Mouse (Mus musculus) neural tube, embryonic 15.5 days (tissue): Measurements from ENCODE around the gene Serpina3k. TPM values are rescaled to one million over a fixed set of nuclear protein-coding genes. Genes with fewer than 3 reads are reported as not detected.
"Not testable (repeated sequence)": the region's sequence is repeated elsewhere in the genome, so short reads cannot be mapped to it uniquely, and the experiment has no call there.

Experiments
- ATAC-seq: fragments of 200-750 bp; cut with Nextera tagmentation; 2 replicates; pipeline ENCODE4 v1.8.0; 2017; ENCODE audit warnings: mild to moderate bottlenecking, moderate TSS enrichment, moderate library complexity; ENCODE audit not compliant: low FRiP score
- H3K27ac ChIP-seq: fragments of 300-500 bp; sonication (generic); replicated peaks from 2 replicates; pipeline ENCODE4 v1.5.1; 2015; ENCODE audit warnings: mild to moderate bottlenecking, inconsistent platforms
- H3K27me3 ChIP-seq: fragments of 300-500 bp; sonication (generic); replicated peaks from 2 replicates; pipeline ENCODE4 v1.6.1; 2015; ENCODE audit warnings: inconsistent platforms
- H3K36me3 ChIP-seq: fragments of 300-500 bp; sonication (generic); 2 replicates; pipeline ENCODE4 v1.6.1; 2015; ENCODE audit warnings: inconsistent platforms
- H3K4me1 ChIP-seq: fragments of 300-500 bp; sonication (generic); 2 replicates; pipeline ENCODE4 v1.6.1; 2015; ENCODE audit warnings: inconsistent platforms
- H3K4me2 ChIP-seq: fragments of 300-500 bp; sonication (generic); 2 replicates; pipeline ENCODE4 v1.6.1; 2015; ENCODE audit warnings: inconsistent platforms, mild to moderate bottlenecking, moderate library complexity
- H3K4me3 ChIP-seq: fragments of 300-500 bp; sonication (generic); replicated peaks from 2 replicates; pipeline ENCODE4 v1.5.1; 2015; ENCODE audit warnings: mild to moderate bottlenecking, inconsistent platforms
- H3K9ac ChIP-seq: fragments of 300-500 bp; sonication (generic); replicated peaks from 2 replicates; pipeline ENCODE4 v1.6.1; 2015; ENCODE audit warnings: mild to moderate bottlenecking, inconsistent platforms
- H3K9me3 ChIP-seq: fragments of 300-500 bp; sonication (generic); replicated peaks from 2 replicates; pipeline ENCODE4 v1.6.1; 2016; ENCODE audit warnings: inconsistent platforms
- WGBS: fragments of 180-500 bp; shearing (Covaris S2); methylation state at CpG from one replicate; pipeline ENCODE4 v1.1.7; 2015; ENCODE audit warnings: mixed read lengths; 5-methylcytosine and 5-hydroxymethylcytosine counted together
- polyA plus RNA-seq: library from polyadenylated mRNA; unstranded; fragments of >200 nt; fragmentation: Nextera tagmentation; extraction: Ambion mirVana; gene quantifications from 2 replicates; pipeline ENCODE4 v1.2.1, GENCODE M21; 2015

Serpina3k gene
- polyA plus RNA-seq, 1 experiment from 2014 or later = not detected

DNA sequence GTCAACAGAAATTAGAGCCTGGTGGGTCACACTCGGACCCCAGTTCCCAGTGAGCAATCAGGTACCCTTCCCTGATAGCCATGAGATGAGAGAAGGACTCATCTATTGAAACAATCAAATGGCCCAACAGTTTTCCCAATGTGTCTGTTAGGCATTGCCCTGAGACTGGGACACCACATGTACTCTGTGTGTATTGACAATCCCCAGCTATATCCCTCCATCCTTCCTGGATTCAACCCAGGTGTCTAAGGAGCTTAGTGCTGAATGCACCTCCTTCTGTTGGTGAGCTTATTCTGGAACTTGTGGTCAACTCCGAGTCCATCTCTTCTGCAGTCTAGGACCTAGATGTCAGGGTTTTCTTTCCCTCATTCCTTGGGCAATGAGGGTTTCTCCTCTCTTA is 8.8 kb downstream of the Serpina3k start:
- whole genome bisulfite sequencing = 92% methylated on average over 2 of the region's 2 CpGs

DNA sequence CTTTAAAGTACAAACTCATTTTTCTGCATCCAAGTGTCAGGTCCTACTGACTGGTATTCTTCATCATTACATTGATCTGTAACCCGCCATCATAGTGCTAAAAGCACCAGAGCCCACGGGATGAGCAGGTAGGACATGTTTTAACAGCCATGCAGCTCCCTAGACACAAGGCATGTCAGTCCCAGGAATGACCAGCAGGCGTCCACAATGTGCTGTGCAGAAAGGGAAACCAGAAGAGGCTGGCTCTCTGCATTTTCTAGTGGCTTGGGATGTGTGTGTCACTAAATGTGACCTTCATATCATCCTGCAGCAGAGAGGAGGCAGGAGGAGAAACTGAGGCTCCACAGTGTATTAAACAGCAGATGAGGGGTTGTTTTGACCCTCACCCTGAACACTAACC is 13.5 kb downstream of the Serpina3k start:
- not testable (repeated sequence) for H3K4me1 ChIP-seq, H3K9ac ChIP-seq, H3K27me3 ChIP-seq, ATAC-seq, H3K9me3 ChIP-seq, H3K27ac ChIP-seq, H3K4me3 ChIP-seq, H3K4me2 ChIP-seq, H3K36me3 ChIP-seq
- WGBS = 50% methylated on average over 3 of the region's 3 CpGs

More for the DNA sequence above, 8.8 kb downstream of the Serpina3k start:
- H3K27ac ChIP-seq = no peak overlapping the region
- no peaks in the 10 kb centered on the region for H3K9me3 ChIP-seq
- H3K4me2 ChIP-seq = no peak overlapping the region
- H3K4me1 ChIP-seq = no peaks in the 10 kb centered on the region
- H3K9ac ChIP-seq = no peak overlapping the region
- H3K36me3 ChIP-seq = no peaks in the 10 kb centered on the region
- no peaks in the 10 kb centered on the region for H3K27me3 ChIP-seq
- H3K4me3 ChIP-seq = no peak overlapping the region
- ATAC-seq = no peak

DNA sequence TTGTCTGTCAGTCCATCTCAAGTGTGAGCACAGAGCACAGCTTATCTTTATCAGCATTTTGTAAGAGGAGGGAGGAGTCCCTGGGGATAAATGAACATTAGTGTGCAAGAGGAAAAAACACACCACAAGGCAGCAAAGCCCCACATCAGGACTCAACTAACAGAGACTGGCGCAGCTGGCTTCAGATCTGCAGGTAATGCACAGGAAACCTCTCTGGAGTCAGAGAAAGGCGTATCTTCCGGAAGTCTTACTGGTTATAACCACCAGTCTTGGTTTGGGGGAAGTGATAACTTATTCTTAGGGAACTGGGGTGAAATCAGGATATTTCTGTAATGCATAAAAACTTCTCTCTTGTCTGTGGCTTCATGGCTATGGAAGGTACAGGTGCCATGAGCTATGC is 17.7 kb downstream of the Serpina3k start:
- Histone ChIP-seq H3K9ac (no peak overlapping the region), H3K36me3 (no peaks in the 10 kb centered on the region), H3K9me3 (no peaks in the 10 kb centered on the region), H3K4me1 (no peaks in the 10 kb centered on the region), H3K4me3 (no peak overlapping the region), H3K27me3 (no peaks in the 10 kb centered on the region), H3K4me2 (no peak overlapping the region), H3K27ac (no peak overlapping the region)
- ATAC-seq = no peak
- WGBS = 89% methylated on average over 3 of the region's 3 CpGs

DNA sequence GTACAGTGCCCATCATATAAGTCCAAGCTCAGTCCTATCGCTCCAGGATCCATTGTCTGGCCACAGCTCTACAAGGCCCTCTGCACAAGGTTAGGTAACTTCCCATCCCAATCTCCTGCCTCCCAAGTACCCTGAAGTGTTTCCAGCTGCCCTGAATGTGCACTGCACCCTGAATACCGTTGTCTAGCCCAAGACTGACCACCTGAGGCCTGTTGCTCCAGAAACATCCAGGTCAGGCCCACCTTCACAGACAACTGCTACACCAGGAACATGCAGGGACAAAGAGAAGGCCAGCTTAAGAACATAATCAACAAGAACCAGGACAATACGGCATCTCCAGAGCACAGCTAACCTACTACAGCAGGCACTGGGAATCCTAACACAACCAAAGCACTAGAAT is 31.7 kb downstream of the Serpina3k start:
- WGBS = 92% methylated on average over 3 of the region's 3 CpGs
- Histone ChIP-seq H3K27me3 (no peaks in the 10 kb centered on the region), H3K4me1 (no peaks in the 10 kb centered on the region), H3K4me2 (no peak overlapping the region), H3K9ac (no peak overlapping the region), H3K36me3 (no peaks in the 10 kb centered on the region), H3K27ac (no peak overlapping the region), H3K4me3 (no peak overlapping the region), H3K9me3 (no peaks in the 10 kb centered on the region)
- ATAC-seq = no peak

DNA sequence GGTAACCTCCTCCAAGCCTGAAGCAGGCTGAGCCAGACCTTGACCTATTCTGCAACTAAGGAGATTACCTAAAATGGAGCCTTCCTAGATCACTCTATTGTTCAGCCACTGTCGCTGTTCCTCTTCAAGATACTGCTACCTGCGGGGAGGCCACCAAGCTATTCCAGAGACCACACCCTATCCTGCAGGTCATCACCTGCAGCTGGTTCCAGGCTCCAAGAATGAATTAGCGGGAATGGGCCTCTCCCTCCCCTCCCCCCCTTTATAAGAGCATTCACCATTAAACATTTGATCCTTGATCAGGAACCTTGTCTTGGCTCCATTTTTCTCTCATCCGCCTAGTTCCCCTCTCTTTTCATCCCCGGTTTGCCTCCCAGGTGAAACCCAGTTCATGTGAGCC is 38.9 kb downstream of the Serpina3k start:
- H3K9me3 ChIP-seq, H3K36me3 ChIP-seq, H3K9ac ChIP-seq, H3K27ac ChIP-seq, H3K27me3 ChIP-seq, H3K4me3 ChIP-seq, ATAC-seq, H3K4me1 ChIP-seq, H3K4me2 ChIP-seq: not testable (repeated sequence)
- WGBS = 83% methylated on average over 5 of the region's 5 CpGs

DNA sequence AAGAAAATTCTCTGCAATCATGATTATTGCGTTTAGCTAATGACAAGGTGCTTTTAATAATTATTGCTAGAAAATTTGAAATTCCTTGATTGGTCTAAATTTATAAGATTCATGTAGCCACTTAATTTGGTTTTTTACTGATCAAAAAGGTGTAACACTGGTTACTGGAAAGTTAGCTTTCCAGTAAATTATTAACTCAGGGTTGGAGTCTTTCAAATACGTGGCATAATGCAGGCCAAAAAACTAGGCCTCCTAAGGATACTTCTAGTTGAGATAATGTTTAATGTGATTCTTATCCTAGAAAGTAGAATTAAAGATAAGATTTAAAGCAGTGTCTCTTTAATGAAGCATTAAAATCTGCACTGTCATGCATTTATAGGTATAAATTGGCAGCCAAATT is 40.1 kb downstream of the Serpina3k start:
- H3K27me3 ChIP-seq, H3K4me3 ChIP-seq, ATAC-seq, H3K36me3 ChIP-seq, H3K4me1 ChIP-seq, H3K27ac ChIP-seq, H3K9me3 ChIP-seq, H3K4me2 ChIP-seq, H3K9ac ChIP-seq: not testable (repeated sequence)
- WGBS = 74% methylated on average over 2 of the region's 2 CpGs

DNA sequence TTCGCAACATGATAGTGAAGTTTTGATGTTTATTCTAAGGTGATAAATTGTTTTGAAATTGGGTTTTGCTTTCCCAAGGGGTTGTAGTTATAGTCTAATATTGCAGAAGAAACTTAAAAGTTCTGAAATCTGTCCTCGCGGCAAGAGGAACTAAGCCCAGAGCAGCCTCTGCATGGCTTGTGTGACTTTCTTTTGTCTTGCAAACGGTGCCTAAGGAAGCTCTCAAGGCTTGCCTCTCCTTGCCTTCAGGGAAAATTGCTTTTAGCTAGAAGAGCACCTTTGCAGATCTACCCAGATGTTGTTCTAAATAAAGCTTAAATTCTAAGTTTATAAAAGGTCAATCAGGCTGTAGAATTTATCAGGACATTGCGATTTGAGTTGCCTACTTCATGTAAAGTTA is 40.5 kb downstream of the Serpina3k start:
- not testable (repeated sequence) for H3K36me3 ChIP-seq, H3K27ac ChIP-seq, H3K4me3 ChIP-seq, H3K9ac ChIP-seq, ATAC-seq, H3K9me3 ChIP-seq, H3K4me1 ChIP-seq, H3K4me2 ChIP-seq, H3K27me3 ChIP-seq
- 47% methylated on average over 5 of the region's 5 CpGs for WGBS

DNA sequence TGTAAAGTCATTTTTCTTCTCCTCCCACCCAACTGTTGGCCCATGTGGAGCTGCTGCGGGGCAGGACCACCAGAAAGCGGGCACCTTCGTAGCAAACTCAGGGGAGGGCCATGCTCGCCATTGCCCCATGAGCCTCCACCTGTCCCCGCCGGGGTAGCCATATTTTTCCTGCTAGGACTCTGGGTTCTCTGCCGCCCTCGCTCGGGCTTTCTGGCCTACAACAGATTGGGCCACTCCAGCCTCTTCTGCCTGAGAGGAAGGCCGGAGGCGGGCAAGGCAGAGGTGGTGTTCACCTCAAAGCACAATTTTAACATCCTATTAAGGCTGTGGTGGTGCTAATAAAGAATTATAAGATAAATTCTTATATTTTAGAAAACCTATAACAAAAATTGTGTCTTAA is 41.6 kb downstream of the Serpina3k start:
- H3K9me3 ChIP-seq = no peaks in the 10 kb centered on the region
- no peak for ATAC-seq
- no peaks in the 10 kb centered on the region for H3K36me3 ChIP-seq
- no peak overlapping the region for H3K27ac ChIP-seq
- no peak overlapping the region for H3K4me2 ChIP-seq
- no peaks in the 10 kb centered on the region for H3K27me3 ChIP-seq
- no peak overlapping the region for H3K9ac ChIP-seq
- no peaks in the 10 kb centered on the region for H3K4me1 ChIP-seq
- no peak overlapping the region for H3K4me3 ChIP-seq
- WGBS = 95% methylated on average over 11 of the region's 11 CpGs

DNA sequence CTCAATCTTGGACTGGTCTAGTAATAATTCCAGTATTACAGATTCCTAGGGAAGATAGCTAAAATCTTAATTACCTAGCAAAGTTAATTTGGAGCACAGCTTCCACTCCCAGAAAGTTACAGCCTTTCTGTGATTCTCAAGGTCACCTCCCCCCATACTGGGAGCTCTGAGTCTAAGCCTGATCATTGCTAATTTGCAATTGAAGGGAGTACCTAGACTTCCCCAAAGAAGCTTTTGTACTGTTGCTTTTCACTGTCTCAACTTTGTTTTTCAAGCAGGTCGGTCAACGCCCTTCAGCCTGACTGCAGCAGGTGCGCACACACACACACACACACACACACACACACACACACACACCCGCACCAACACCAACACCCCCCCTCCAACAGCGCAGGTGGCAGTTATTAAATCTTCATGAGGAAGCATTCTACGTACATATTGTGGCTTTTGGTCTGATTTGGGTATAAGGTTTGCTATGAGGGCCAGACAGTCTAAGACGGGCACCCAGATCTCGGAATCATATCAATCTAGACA is 42.9 kb downstream of the Serpina3k start:
- H3K27ac ChIP-seq, H3K9me3 ChIP-seq, H3K36me3 ChIP-seq, H3K4me1 ChIP-seq, H3K27me3 ChIP-seq, H3K4me2 ChIP-seq, H3K4me3 ChIP-seq, H3K9ac ChIP-seq, ATAC-seq: not testable (repeated sequence)
- WGBS = 92% methylated on average over 8 of the region's 8 CpGs

DNA sequence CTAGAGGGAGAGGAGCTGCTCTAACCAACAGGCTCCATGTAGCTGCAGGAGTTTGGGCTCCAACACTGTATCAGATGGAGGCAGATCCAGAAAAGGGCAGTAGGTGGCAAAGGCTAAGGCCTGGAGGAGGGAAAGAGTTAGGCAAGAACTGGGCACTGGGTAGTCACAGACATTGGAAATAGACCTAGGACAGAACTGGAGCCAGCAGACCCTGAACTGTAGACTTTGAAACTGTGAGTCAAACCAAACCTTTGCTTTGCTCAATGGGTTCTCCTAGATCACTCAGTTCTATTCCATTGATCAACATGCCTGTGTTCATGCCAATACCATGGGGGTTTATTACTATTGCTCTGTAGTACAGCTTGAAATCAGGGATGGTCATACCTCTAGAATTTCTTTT is 47.7 kb downstream of the Serpina3k start:
- not testable (repeated sequence) for ATAC-seq, H3K9ac ChIP-seq, H3K9me3 ChIP-seq, H3K4me2 ChIP-seq, H3K27ac ChIP-seq, H3K4me3 ChIP-seq, H3K4me1 ChIP-seq, H3K36me3 ChIP-seq, H3K27me3 ChIP-seq

DNA sequence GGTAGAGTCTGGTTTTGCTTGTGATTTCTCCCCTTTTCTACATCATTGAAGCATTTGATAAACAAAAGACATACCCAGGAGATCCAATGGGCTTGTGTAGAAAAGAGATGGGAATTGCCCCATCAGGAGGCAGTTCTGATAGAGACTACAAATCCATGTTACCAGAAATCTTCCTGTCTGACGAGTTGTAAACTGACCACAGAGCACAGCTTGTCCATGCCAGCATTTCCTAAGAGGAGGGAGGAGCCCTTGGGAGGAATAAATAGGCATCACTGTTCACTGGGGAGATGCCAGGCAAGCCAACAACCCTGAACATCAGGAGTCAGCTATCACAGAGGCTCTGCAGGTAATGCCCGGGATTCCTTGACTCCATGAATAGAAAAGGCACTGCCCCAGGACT is 48.6 kb downstream of the Serpina3k start:
- not testable (repeated sequence) for ATAC-seq, H3K27ac ChIP-seq, H3K4me1 ChIP-seq, H3K4me3 ChIP-seq, H3K4me2 ChIP-seq, H3K36me3 ChIP-seq, H3K27me3 ChIP-seq, H3K9me3 ChIP-seq, H3K9ac ChIP-seq
- WGBS = 64% methylated on average over 2 of the region's 2 CpGs

DNA sequence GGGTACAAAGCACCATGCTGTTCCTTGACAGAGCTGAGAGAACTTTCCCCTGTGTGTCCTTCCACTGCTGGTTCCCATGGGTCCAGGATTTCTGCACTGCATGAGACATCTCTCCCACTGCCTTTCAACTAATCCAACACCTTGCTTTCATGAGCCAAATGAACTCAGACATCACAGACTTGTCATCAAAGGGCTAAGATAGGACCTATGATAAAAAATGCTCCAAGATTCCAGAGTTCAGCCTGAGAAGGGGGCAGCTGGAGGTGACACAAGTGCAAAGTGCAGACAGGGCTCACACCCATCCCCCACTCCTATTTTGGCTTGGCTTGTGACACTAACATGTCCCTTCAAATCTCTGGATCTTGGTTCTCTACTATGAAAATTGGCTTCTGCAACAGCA is 50.2 kb downstream of the Serpina3k start:
- no peak overlapping the region for H3K9ac ChIP-seq
- no peaks in the 10 kb centered on the region for H3K9me3 ChIP-seq
- no peak overlapping the region for H3K4me3 ChIP-seq
- no peaks in the 10 kb centered on the region for H3K4me1 ChIP-seq
- no peak overlapping the region for H3K27ac ChIP-seq
- H3K36me3 ChIP-seq = no peaks in the 10 kb centered on the region
- no peak for ATAC-seq
- no peak overlapping the region for H3K4me2 ChIP-seq
- no peaks in the 10 kb centered on the region for H3K27me3 ChIP-seq

DNA sequence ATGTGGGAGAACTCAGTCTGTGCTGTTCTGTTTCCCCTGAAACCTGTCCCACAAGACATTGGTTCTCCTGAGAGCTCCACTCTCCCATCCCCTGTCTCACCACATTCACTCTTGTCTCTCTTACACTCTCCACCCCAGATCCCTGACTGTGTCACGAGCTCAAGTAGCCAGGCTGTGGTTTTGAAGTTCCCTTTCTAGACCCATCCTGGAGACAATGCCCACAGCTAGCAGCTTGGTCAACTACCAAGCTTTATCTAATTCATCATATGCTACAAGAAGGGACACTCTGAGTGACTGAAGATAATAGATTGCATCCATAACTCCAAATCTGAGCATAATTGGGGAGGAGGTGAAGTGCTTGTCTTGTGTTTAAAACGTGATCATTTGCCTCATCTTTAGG is 52.8 kb downstream of the Serpina3k start:
- not testable (repeated sequence) for ATAC-seq, H3K9me3 ChIP-seq, H3K36me3 ChIP-seq, H3K27ac ChIP-seq, H3K4me1 ChIP-seq, H3K27me3 ChIP-seq, H3K9ac ChIP-seq, H3K4me2 ChIP-seq, H3K4me3 ChIP-seq
- 68% methylated on average over 2 of the region's 2 CpGs for WGBS
